ENCODE assay signal across 7 mouse cellular contexts in the genomic region with DNA sequence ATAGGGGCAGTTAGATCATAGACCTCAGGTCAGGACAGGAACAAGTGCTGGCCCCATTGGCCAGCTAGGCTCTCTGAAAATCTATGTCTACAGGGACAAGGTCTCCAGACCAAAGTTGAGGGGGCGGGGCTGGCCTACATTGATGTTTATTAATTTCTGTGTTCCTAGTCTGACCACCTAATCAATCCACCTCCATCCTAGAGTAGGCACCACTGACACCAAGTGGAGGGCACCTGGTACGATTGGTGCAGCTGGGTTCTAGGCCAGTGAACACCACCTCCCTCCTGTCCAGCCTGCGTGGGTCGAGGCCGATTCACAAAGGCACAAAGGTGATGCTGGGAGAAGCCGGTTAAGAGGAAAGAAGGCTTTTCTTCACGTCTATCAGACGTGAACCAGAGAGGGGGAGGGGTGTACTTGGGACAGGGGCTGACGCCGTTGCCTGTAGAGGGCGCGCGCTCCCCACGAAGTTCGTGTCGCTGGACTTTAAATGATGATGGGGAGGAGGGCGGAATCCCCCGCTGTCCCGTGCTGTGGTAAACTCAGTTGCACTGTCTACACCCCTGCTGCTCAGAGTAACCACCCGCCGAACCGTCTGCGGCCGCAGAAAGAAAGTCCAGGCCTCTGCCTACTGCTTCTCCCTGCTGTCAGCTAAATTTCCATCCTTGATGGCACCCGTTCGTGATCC. TPM values are rescaled to one million over a fixed set of nuclear protein-coding genes. Genes with fewer than 3 reads are reported as not detected.
DNase-seq lines count a peak whose midpoint lies in the region; ATAC-seq and TF ChIP-seq lines count a peak whose summit lies in the region.

No protein-coding gene starts in this region.

- no peak overlapping the region for H3K4me3 ChIP-seq in MEL (ENCODE audit: control insufficient read depth in 1 of 2, insufficient read depth in 1 of 2, low read depth in 2 of 2, low read length in 2 of 2)
- peak overlapping the region; percentile 23; the same call in 1 of the 2 replicates for H3K4me3 ChIP-seq in forebrain, embryonic 12.5 days (replicated peaks)

- intact Hi-C loops in heart, postnatal 25 days (cut with DNase I), result loop anchor here (1.0 kb wide), 1 partner anchor 156 kb away; no protein-coding TSS in a partner anchor

- H3K9me3 ChIP-seq in MEL (replicated peaks; ENCODE audit: insufficient read depth, low read length), result no peaks in the 10 kb centered on the region
- H3K9me3 ChIP-seq in forebrain, embryonic 12.5 days, result no peaks in the 10 kb centered on the region

- no peaks in the 10 kb centered on the region for H3K4me1 ChIP-seq in MEL (ENCODE audit: control insufficient read depth in 1 of 2, insufficient read depth in 2 of 2, low read length in 2 of 2)
- H3K4me1 ChIP-seq in forebrain, embryonic 12.5 days, result peaks cover 56% of the 10 kb centered on the region

- peak; percentile 54 for ATAC-seq in forebrain, embryonic 12.5 days (ENCODE audit: low FRiP score)

- H3K27ac ChIP-seq in MEL (ENCODE audit: control insufficient read depth, low read depth, low read length), result no peak overlapping the region
- no peak overlapping the region for H3K27ac ChIP-seq in forebrain, embryonic 12.5 days

- no peak for TF ChIP-seq POLR2A in MEL (IDR thresholded peaks at IDR 0.05; ENCODE audit: control insufficient read depth in 1 of 2, insufficient read depth in 1 of 2, low read depth in 1 of 2, low read length in 2 of 2, poor library complexity in 1 of 2)

- no peak overlapping the region for H3K9ac ChIP-seq in MEL (ENCODE audit: control insufficient read depth, low read depth, low read length, poor library complexity, severe bottlenecking)
- H3K9ac ChIP-seq in forebrain, embryonic 12.5 days, result no peak overlapping the region

- TF ChIP-seq EP300 in MEL (IDR thresholded peaks at IDR 0.05; ENCODE audit: low read depth in 1 of 2, low read length in 2 of 2), result no peak

- no peaks in the 10 kb centered on the region for H3K27me3 ChIP-seq in MEL (ENCODE audit: control insufficient read depth in 1 of 2, insufficient read depth in 2 of 2, low read length in 2 of 2)
- peaks cover 52% of the 10 kb centered on the region for H3K27me3 ChIP-seq in forebrain, embryonic 12.5 days

- WGBS in forebrain, embryonic 12.5 days, result under 1% methylated on average over 26 of the region's 26 CpGs

- TF ChIP-seq RAD21 in MEL (IDR thresholded peaks at IDR 0.05; ENCODE audit: low read depth, low read length), result peak; percentile 81

- TF ChIP-seq CTCF in MEL (IDR thresholded peaks at IDR 0.05 in 2 of 3, conservative IDR thresholded peaks at IDR 0.05 in 1 of 3; ENCODE audit: control insufficient read depth in 1 of 3, insufficient read depth in 1 of 3, low read depth in 2 of 3, low read length in 3 of 3, poor library complexity in 1 of 3, severe bottlenecking in 1 of 3), result peak; percentile 63 to 95 (median 91); a peak in 5 of 6 replicates

- DNase-seq in MEL (ENCODE audit: low read depth, low spot score), result peak; percentile 74
- peak; percentile 74 for DNase-seq in brain, adult 2 months (ENCODE audit: low read depth, low spot score)
- peak; percentile 65 for DNase-seq in heart, postnatal 25 days (ENCODE audit: low spot score)
- DNase-seq in layer of hippocampus, postnatal 10 days (ENCODE audit: low spot score in 2 of 2), result peak; percentile 87 to 90
- DNase-seq in lung, postnatal 4 days, result peak; percentile 85 to 90
- peak; percentile 69 for DNase-seq in right cerebral cortex, postnatal 25 days

- H3K79me2 ChIP-seq in MEL (ENCODE audit: control insufficient read depth, insufficient read depth, low read length, poor library complexity), result no peaks in the 10 kb centered on the region

- peak overlapping the region; percentile 45 for H3K4me2 ChIP-seq in forebrain, embryonic 12.5 days

- H3K36me3 ChIP-seq in MEL (ENCODE audit: control insufficient read depth in 1 of 2, insufficient read depth in 2 of 2, low read length in 2 of 2), result no peaks in the 10 kb centered on the region
- peaks cover 25% of the 10 kb centered on the region for H3K36me3 ChIP-seq in forebrain, embryonic 12.5 days (replicated peaks)

TF ChIP-seq in MEL, 35 proteins besides CTCF, POLR2A, EP300 and RAD21:
- TF ChIP-seq POLR2AphosphoS2 (IDR thresholded peaks at IDR 0.05; ENCODE audit: low read length), result no peak
- TF ChIP-seq MAX (IDR thresholded peaks at IDR 0.05; ENCODE audit: low read length), result no peak
- TF ChIP-seq POLR2AphosphoS5 (IDR thresholded peaks at IDR 0.05; ENCODE audit: borderline replicate concordance, low read depth, low read length), result no peak
- TF ChIP-seq MEF2A (IDR thresholded peaks at IDR 0.05; ENCODE audit: extremely low read depth, insufficient replicate concordance, low read depth, low read length, poor library complexity, severe bottlenecking), result no peak
- TF ChIP-seq SMC3 (IDR thresholded peaks at IDR 0.05; ENCODE audit: low read depth, low read length), result peak; percentile 66
- TF ChIP-seq ZC3H11A (IDR thresholded peaks at IDR 0.05; ENCODE audit: low read depth, low read length), result peak; percentile 59
- TF ChIP-seq ZKSCAN1 (IDR thresholded peaks at IDR 0.05; ENCODE audit: low read depth, low read length), result no peak
- TF ChIP-seq TAL1 (IDR thresholded peaks at IDR 0.05; ENCODE audit: low read length), result no peak
- TF ChIP-seq CHD2 (IDR thresholded peaks at IDR 0.05; ENCODE audit: low read length), result peak; percentile 40; the same call in 1 of the 2 replicates
- TF ChIP-seq MAZ (IDR thresholded peaks at IDR 0.05; ENCODE audit: low read depth, low read length), result peak; percentile 74; the same call in 1 of the 2 replicates
- TF ChIP-seq TBP (IDR thresholded peaks at IDR 0.05; ENCODE audit: low read depth, low read length), result no peak
- TF ChIP-seq GABPA (IDR thresholded peaks at IDR 0.05; ENCODE audit: low read depth, low read length), result no peak
- no peak for TF ChIP-seq MAFK (IDR thresholded peaks at IDR 0.05; ENCODE audit: borderline replicate concordance, low read depth, low read length)
- peak; percentile 53 for TF ChIP-seq BHLHE40 (IDR thresholded peaks at IDR 0.05; ENCODE audit: borderline replicate concordance, low read depth, low read length)
- 0 out of 2 replicates have a peak, but pooled peaks have one; percentile 17 for TF ChIP-seq SIN3A (IDR thresholded peaks at IDR 0.05; ENCODE audit: low read length)
- TF ChIP-seq ELF1 (IDR thresholded peaks at IDR 0.05; ENCODE audit: low read depth, low read length), result no peak
- TF ChIP-seq MYC (IDR thresholded peaks at IDR 0.05; ENCODE audit: low read depth, low read length), result no peak
- no peak for TF ChIP-seq USF1 (IDR thresholded peaks at IDR 0.05; ENCODE audit: low read depth, low read length)
- no peak for TF ChIP-seq GATA1 (IDR thresholded peaks at IDR 0.05; ENCODE audit: low read depth, low read length)
- no peak for TF ChIP-seq UBTF (IDR thresholded peaks at IDR 0.05; ENCODE audit: borderline replicate concordance, insufficient read depth, low read depth, low read length)
- TF ChIP-seq CHD1 (IDR thresholded peaks at IDR 0.05; ENCODE audit: low read depth, low read length), result no peak
- TF ChIP-seq E2F4 (IDR thresholded peaks at IDR 0.05; ENCODE audit: borderline replicate concordance, low read depth, low read length), result no peak

RNA-seq across cellular contexts. Expression of a gene that starts 6.8 kb away (rescaled TPM):
- 5.3 and 5.7 TPM in 2 replicates for total RNA-seq in MEL (2012; rRNA removed)
- polyA plus RNA-seq in MEL (2012; ENCODE audit: insufficient read depth in 1 of 2, insufficient read length in 2 of 2, low read depth in 1 of 2, low replicate concordance in 2 of 2, missing spikeins in 1 of 2), result 10 to 100 TPM in 1 of 2 experiments, not detected in 1; 11.3 TPM
- polyA plus RNA-seq in forebrain, embryonic 12.5 days (2016; fragmentation: Nextera tagmentation; extraction: Ambion mirVana), result 11.5 and 11.7 TPM in 2 replicates
- total RNA-seq in heart, postnatal 25 days (2021), result 1 to 10 TPM; 4.4 to 7.6 TPM
- total RNA-seq in layer of hippocampus, postnatal 10 days (2021), result 10 to 100 TPM; 12.4 to 13.1 TPM

RNA-seq across cellular contexts. Expression of a gene that starts 11.3 kb away (rescaled TPM):
- 11.8 and 13.1 TPM in 2 replicates for total RNA-seq in MEL (2012; rRNA removed)
- 10 to 100 TPM in 1 of 2 experiments, not detected in 1; 13.3 TPM for polyA plus RNA-seq in MEL (2012; ENCODE audit: insufficient read depth in 1 of 2, insufficient read length in 2 of 2, low read depth in 1 of 2, low replicate concordance in 2 of 2, missing spikeins in 1 of 2)
- polyA plus RNA-seq in forebrain, embryonic 12.5 days (2016; fragmentation: Nextera tagmentation; extraction: Ambion mirVana), result 84.2 and 89.3 TPM in 2 replicates
- 1 to 10 TPM; 3.8 to 3.9 TPM for total RNA-seq in heart, postnatal 25 days (2021)
- total RNA-seq in layer of hippocampus, postnatal 10 days (2021), result 1 to 10 TPM; 4.7 to 5.0 TPM

RNA-seq across cellular contexts. Expression of a gene that starts 46.0 kb away (rescaled TPM):
- total RNA-seq in MEL (2012; rRNA removed), result not detected in 2 replicates
- not detected for polyA plus RNA-seq in MEL (2012; ENCODE audit: insufficient read depth in 1 of 2, insufficient read length in 2 of 2, low read depth in 1 of 2, low replicate concordance in 2 of 2, missing spikeins in 1 of 2)
- not detected in 2 replicates for polyA plus RNA-seq in forebrain, embryonic 12.5 days (2016; fragmentation: Nextera tagmentation; extraction: Ambion mirVana)
- not detected for total RNA-seq in heart, postnatal 25 days (2021)
- not detected for total RNA-seq in layer of hippocampus, postnatal 10 days (2021)

RNA-seq across cellular contexts. Expression of a gene that starts 52.0 kb away (rescaled TPM):
- total RNA-seq in MEL (2012; rRNA removed), result 8.0 and 8.1 TPM in 2 replicates
- 10 to 100 TPM in 1 of 2 experiments, not detected in 1; 22.6 TPM for polyA plus RNA-seq in MEL (2012; ENCODE audit: insufficient read depth in 1 of 2, insufficient read length in 2 of 2, low read depth in 1 of 2, low replicate concordance in 2 of 2, missing spikeins in 1 of 2)
- polyA plus RNA-seq in forebrain, embryonic 12.5 days (2016; fragmentation: Nextera tagmentation; extraction: Ambion mirVana), result 12.7 and 14.5 TPM in 2 replicates
- total RNA-seq in heart, postnatal 25 days (2021), result 10 to 100 TPM; 14.0 to 14.8 TPM
- total RNA-seq in layer of hippocampus, postnatal 10 days (2021), result 10 to 100 TPM; 49.2 to 51.2 TPM
